Mouse (Mus musculus) kidney, adult 2 months (tissue): ENCODE data around the gene Igll1.
"Not testable (repeated sequence)": the region's sequence is repeated elsewhere in the genome, so short reads cannot be mapped to it uniquely, and the experiment has no call there.

Source experiments
- CTCF ChIP-seq: fragments of 200-500 bp; conservative IDR thresholded peaks from 2 replicates; pipeline ENCODE4 v1.5.1; 2011; ENCODE audit warnings: low read depth, mild to moderate bottlenecking, control low read depth, low read length, moderate library complexity, mixed read lengths; ENCODE audit not compliant: insufficient read depth, insufficient read length
- POLR2A ChIP-seq: fragments of 200-500 bp; IDR thresholded peaks from one replicate; pipeline ENCODE4 v1.6.1; 2011; ENCODE audit warnings: low read depth, low read length, control low read depth

GRCm38 (mm10) chr16:16856054-16856453 is 7.7 kb downstream of the Igll1 start:
- not testable (repeated sequence) for TF ChIP-seq CTCF, POLR2A
